Mouse (Mus musculus): ENCODE results near the gene Adap1.

Gene Adap1

GRCm38 (mm10) chr5:139283460-139284180, 41.8 kb downstream of the Adap1 start:
- no peak for DNase-seq

- peak; percentile 88 for DNase-seq
Observed at GRCm38 (mm10) chr5:139282191-139282590, 43.2 kb downstream of the Adap1 start.

GRCm38 (mm10) chr5:139281373-139282112, 43.9 kb downstream of the Adap1 start:
- DNase-seq, result no peak

- DNase-seq, result no peak
Observed at GRCm38 (mm10) chr5:139277287-139277686, 48.1 kb downstream of the Adap1 start.

DNA sequence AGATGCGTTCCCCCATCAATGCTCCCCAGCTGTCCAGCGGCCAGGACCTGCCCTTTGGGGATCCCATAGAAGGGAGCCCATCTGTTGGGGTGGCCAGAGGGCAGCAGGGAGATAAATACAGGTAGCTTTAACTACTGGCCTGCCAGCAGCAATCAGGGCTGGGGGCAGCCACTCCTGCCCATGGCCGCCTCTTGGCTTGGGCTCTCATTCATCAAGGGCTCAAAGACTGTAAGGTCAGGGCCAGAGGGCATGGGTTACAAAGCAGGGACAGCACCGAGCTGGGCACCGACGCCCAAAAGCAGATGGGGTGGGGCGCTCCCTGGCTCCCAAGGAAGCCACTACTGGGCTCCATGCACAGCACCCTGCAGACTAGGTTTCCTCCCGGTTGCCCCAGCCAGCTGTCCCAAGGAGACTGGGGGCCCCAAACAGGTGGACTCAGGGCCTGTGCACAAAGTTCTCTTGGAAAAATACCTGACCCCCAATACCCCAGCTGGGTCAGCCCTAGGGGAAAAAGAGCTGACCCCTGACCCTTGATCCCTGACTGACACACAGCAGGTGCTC, 53.3 kb downstream of the Adap1 start:
- no peak for DNase-seq

GRCm38 (mm10) chr5:139270806-139271521, 54.5 kb downstream of the Adap1 start:
- no peak for DNase-seq

GRCm38 (mm10) chr5:139267661-139268060, 57.8 kb downstream of the Adap1 start:
- no peak for DNase-seq

- DNase-seq, result no peak
Observed at GRCm38 (mm10) chr5:139261403-139261802, 64.0 kb downstream of the Adap1 start.

- DNase-seq, result no peak
Observed at GRCm38 (mm10) chr5:139259853-139260252, 65.6 kb downstream of the Adap1 start.

DNA sequence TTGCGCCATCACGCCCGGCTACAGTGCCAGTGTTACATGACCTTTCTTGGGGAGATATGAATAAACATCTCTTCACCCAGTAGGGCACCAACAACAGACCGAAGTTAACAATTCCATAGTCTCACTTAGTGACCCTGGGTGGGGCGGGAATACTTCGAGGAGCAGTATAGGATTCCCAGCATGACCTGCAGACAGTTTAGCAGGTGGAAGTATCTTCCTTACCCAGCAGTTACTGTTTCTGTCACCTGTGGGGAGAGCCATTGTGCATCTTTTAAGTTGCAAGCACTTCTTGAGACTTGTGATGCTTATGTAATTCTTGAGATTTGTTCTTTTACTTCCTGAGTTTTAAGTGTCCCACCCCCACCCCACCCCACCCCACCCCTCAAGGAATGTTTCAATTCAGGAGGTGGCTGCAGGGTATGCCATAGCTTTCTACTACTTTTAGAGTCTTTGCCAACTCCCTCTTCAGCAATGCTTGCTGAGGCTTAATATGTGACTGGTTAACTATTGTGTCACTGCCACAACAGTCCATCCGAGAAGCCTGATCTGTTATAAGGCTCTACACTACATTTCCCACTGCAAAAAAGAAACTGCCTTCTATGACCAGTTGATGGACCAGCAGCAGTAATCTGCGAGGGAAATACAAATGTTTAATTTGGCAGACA, 66.9 kb downstream of the Adap1 start:
- DNase-seq, result no peak

- DNase-seq, result no peak
Observed at GRCm38 (mm10) chr5:139257818-139258217, 67.6 kb downstream of the Adap1 start.

- no peak for DNase-seq
Observed at GRCm38 (mm10) chr5:139257265-139257664, 68.2 kb downstream of the Adap1 start.

GRCm38 (mm10) chr5:139256211-139256765, 69.1 kb downstream of the Adap1 start:
- no peak for DNase-seq

- DNase-seq, result no peak
Observed at GRCm38 (mm10) chr5:139255777-139256176, 69.6 kb downstream of the Adap1 start.

DNA sequence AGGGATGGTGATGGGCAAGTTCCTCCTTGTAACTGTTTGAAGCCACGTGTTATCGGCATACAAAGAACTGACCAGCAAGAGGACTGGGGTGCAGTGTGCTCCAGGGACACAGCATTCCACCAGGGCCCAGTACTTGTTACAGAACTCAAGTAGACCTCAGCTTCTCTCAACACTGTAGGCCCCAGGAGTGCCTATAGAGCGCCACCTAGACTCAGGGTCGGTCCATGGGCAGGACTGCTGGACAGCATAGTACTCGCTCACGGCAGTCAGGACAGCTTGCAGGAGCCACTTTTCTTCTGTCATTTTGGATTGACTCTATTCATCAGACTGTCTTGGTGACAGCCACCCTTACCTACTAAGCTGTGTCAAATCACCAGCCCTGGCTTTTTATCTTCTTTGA, 70.5 kb downstream of the Adap1 start:
- no peak for DNase-seq

DNA sequence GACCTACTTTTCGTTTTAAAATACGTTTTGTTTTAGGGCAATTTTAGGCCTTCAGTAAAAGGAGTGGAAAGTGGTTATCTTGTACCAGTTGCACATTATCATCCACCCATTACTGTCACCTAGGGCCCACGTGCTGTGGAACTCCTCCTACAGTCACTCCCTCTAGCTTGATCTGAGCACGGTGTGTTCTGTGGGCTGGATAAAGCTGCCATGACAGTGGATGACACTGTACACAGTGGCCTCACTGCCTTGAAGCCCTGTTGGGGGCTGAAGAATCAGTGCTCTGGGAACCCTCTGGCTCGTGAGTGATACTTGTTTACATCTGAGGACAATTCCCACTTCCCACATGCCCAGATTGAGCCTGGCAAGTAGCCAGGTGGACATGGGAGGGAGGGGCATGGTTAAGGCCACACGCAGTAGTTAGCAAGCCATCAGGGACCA, 72.1 kb downstream of the Adap1 start:
- DNase-seq, result peak; percentile 45

- no peak for DNase-seq
Observed at GRCm38 (mm10) chr5:139252910-139253245, 72.5 kb downstream of the Adap1 start.

- peak; percentile 97 for DNase-seq
Observed at GRCm38 (mm10) chr5:139252081-139252909, 73.1 kb downstream of the Adap1 start, which contains the start of gene Get4. Get4 (plus strand) TSS chr5:139252324.

GRCm38 (mm10) chr5:139251736-139252080, 73.7 kb downstream of the Adap1 start:
- DNase-seq, result no peak

- DNase-seq, result no peak
Observed at GRCm38 (mm10) chr5:139251279-139251678, 74.1 kb downstream of the Adap1 start.

- DNase-seq, result no peak
Observed at GRCm38 (mm10) chr5:139248846-139249245, 76.6 kb downstream of the Adap1 start.

GRCm38 (mm10) chr5:139247767-139248166, 77.7 kb downstream of the Adap1 start:
- no peak for DNase-seq

Measured in cerebellum, adult 8-10 months (tissue).